Mouse (Mus musculus): ENCODE results near the gene Nrxn1. TPM values are rescaled to one million over a fixed set of nuclear protein-coding genes. Genes with fewer than 3 reads are reported as not detected.

Gene Nrxn1
- total RNA-seq (2021) = 1 to 10 TPM; 1.8 TPM
- long read RNA-seq, experiment 1, partial matches to known transcripts = 0 of 2 reads
- long read RNA-seq, experiment 1, other reads (novel, unspliced or antisense) = 1 of 2 reads
- long read RNA-seq, experiment 2 = 0 reads

GRCm38 (mm10) chr17:91093042-91093080 is at the start of gene Nrxn1:
TSS of gene Nrxn1 (minus strand) at chr17:91093071.
- no peak for DNase-seq (ENCODE audit: low spot score in 2 of 2)

- no peak for DNase-seq (ENCODE audit: low spot score in 2 of 2)
Observed at GRCm38 (mm10) chr17:91136859-91137258, 44.0 kb upstream of the Nrxn1 start.

GRCm38 (mm10) chr17:91112880-91113628 is 20.2 kb upstream of the Nrxn1 start:
- no peak for DNase-seq (ENCODE audit: low spot score in 2 of 2)

GRCm38 (mm10) chr17:91112085-91112484 is 19.2 kb upstream of the Nrxn1 start:
- DNase-seq (ENCODE audit: low spot score in 2 of 2) = no peak

- DNase-seq (ENCODE audit: low spot score in 2 of 2) = no peak
Observed at GRCm38 (mm10) chr17:91093081-91093875, 407 bp upstream of the Nrxn1 start.

- DNase-seq (ENCODE audit: low spot score in 2 of 2) = peak; percentile 30 to 53
Observed at GRCm38 (mm10) chr17:91092421-91093041, 340 bp downstream of the Nrxn1 start.

GRCm38 (mm10) chr17:91090631-91091030 is 2.2 kb downstream of the Nrxn1 start:
- no peak for DNase-seq (ENCODE audit: low spot score in 2 of 2)

GRCm38 (mm10) chr17:91088991-91089390 is 3.9 kb downstream of the Nrxn1 start:
- no peak for DNase-seq (ENCODE audit: low spot score in 2 of 2)

- DNase-seq (ENCODE audit: low spot score in 2 of 2) = no peak
Observed at GRCm38 (mm10) chr17:91088037-91088715, 4.7 kb downstream of the Nrxn1 start.

- no peak for DNase-seq (ENCODE audit: low spot score in 2 of 2)
Observed at GRCm38 (mm10) chr17:91086412-91086811, 6.5 kb downstream of the Nrxn1 start.

GRCm38 (mm10) chr17:91085416-91085815 is 7.5 kb downstream of the Nrxn1 start:
- DNase-seq (ENCODE audit: low spot score in 2 of 2) = no peak

GRCm38 (mm10) chr17:91079096-91079495 is 13.8 kb downstream of the Nrxn1 start:
- no peak for DNase-seq (ENCODE audit: low spot score in 2 of 2)

- no peak for DNase-seq (ENCODE audit: low spot score in 2 of 2)
Observed at GRCm38 (mm10) chr17:91074780-91075179, 18.1 kb downstream of the Nrxn1 start.

- DNase-seq (ENCODE audit: low spot score in 2 of 2) = no peak
Observed at GRCm38 (mm10) chr17:91033466-91033865, 59.4 kb downstream of the Nrxn1 start.

- DNase-seq (ENCODE audit: low spot score in 2 of 2) = no peak
Observed at GRCm38 (mm10) chr17:91025061-91025623, 67.7 kb downstream of the Nrxn1 start.

- DNase-seq (ENCODE audit: low spot score in 2 of 2) = no peak
Observed at GRCm38 (mm10) chr17:91007385-91008089, 85.3 kb downstream of the Nrxn1 start.

- DNase-seq (ENCODE audit: low spot score in 2 of 2) = no peak
Observed at GRCm38 (mm10) chr17:91000389-91000788, 92.5 kb downstream of the Nrxn1 start.

- DNase-seq (ENCODE audit: low spot score in 2 of 2) = no peak
Observed at GRCm38 (mm10) chr17:90999667-91000154, 93.2 kb downstream of the Nrxn1 start.

- no peak for DNase-seq (ENCODE audit: low spot score in 2 of 2)
Observed at GRCm38 (mm10) chr17:90997714-90998113, 95.2 kb downstream of the Nrxn1 start.

GRCm38 (mm10) chr17:90995436-90995835 is 97.4 kb downstream of the Nrxn1 start:
- no peak for DNase-seq (ENCODE audit: low spot score in 2 of 2)

GRCm38 (mm10) chr17:90994247-90994646 is 98.6 kb downstream of the Nrxn1 start:
- no peak for DNase-seq (ENCODE audit: low spot score in 2 of 2)
